Mouse (Mus musculus) forebrain, embryonic 13.5 days (tissue): ENCODE measurements around the gene Msi2. TPM values are rescaled to one million over a fixed set of nuclear protein-coding genes. Genes with fewer than 3 reads are reported as not detected.

Experiments
- ATAC-seq: fragments of 200-750 bp; cut with Nextera tagmentation; 2 replicates; pipeline ENCODE4 v1.8.0; 2017
- H3K27ac ChIP-seq: fragments of 300-500 bp; sonication (generic); 2 replicates; pipeline ENCODE4 v1.5.1; 2015; ENCODE audit warnings: inconsistent platforms, mild to moderate bottlenecking, moderate library complexity
- H3K27me3 ChIP-seq: fragments of 300-500 bp; sonication (generic); 2 replicates; pipeline ENCODE4 v1.6.1; 2015; ENCODE audit warnings: mild to moderate bottlenecking, inconsistent platforms
- H3K36me3 ChIP-seq: fragments of 300-500 bp; sonication (generic); 2 replicates; pipeline ENCODE4 v1.6.1; 2015; ENCODE audit warnings: mild to moderate bottlenecking, inconsistent platforms; ENCODE audit not compliant: poor library complexity, severe bottlenecking
- H3K4me1 ChIP-seq: fragments of 300-500 bp; sonication (generic); 2 replicates; pipeline ENCODE4 v1.6.1; 2015; ENCODE audit warnings: inconsistent platforms
- H3K4me2 ChIP-seq: fragments of 300-500 bp; sonication (generic); 2 replicates; pipeline ENCODE4 v1.6.1; 2015; ENCODE audit warnings: inconsistent platforms, mild to moderate bottlenecking, moderate library complexity
- H3K4me3 ChIP-seq: fragments of 300-500 bp; sonication (generic); 2 replicates; pipeline ENCODE4 v1.5.1; 2015; ENCODE audit warnings: mild to moderate bottlenecking, inconsistent platforms
- H3K9ac ChIP-seq: fragments of 300-500 bp; sonication (generic); 2 replicates; pipeline ENCODE4 v1.6.1; 2015; ENCODE audit warnings: mild to moderate bottlenecking, inconsistent platforms
- H3K9me3 ChIP-seq: fragments of 300-500 bp; sonication (generic); replicated peaks from 2 replicates; pipeline ENCODE4 v1.6.1; 2016; ENCODE audit warnings: inconsistent platforms
- WGBS: fragments of 180-500 bp; shearing (Covaris S2); methylation state at CpG from one replicate; pipeline ENCODE4 v1.1.7; 2015; 5-methylcytosine and 5-hydroxymethylcytosine counted together
- polyA plus RNA-seq: library from polyadenylated mRNA; unstranded; fragments of >200 nt; fragmentation: Nextera tagmentation; extraction: Ambion mirVana; gene quantifications from 2 replicates; pipeline ENCODE4 v1.2.1, GENCODE M21; 2015

Msi2 gene
- polyA plus RNA-seq, 1 experiment from 2014 or later: 31.5 TPM

- WGBS: 35% methylated on average over 7 of the region's 7 CpGs
- ATAC-seq: no peak
- peak overlapping the region; percentile 60 for H3K9ac ChIP-seq
Measured at GRCm38 (mm10) chr11:88581375-88581774, 136.9 kb downstream of the Msi2 start.

DNA sequence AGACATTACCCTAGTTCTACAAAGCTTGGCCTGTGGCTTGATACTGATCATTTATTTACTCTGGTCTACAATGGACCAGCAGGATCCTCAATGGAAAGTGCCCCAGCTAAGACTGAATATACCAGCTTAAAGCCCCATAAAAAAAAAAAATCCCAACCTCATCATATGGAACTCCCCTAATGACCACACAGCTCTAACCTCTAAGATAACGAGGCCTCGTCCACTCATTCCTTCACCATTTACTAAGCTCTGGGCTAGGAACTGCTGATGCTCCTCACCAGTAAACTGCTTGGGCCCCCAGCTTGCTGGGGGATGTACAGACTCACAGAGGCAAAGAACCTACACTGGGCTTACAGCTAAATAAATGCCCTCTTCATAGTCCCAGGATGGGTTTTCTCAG, 139.6 kb downstream of the Msi2 start:
- ATAC-seq: no peak
- H3K4me2 ChIP-seq: no peak overlapping the region
- H3K9me3 ChIP-seq: no peaks in the 10 kb centered on the region
- 43% methylated on average over 2 of the region's 2 CpGs for WGBS
- peak overlapping the region; percentile 12; the same call in 1 of the 2 replicates for H3K27ac ChIP-seq
- H3K4me3 ChIP-seq: no peak overlapping the region
- H3K9ac ChIP-seq: no peak overlapping the region
- no peaks in the 10 kb centered on the region for H3K36me3 ChIP-seq
- no peaks in the 10 kb centered on the region for H3K27me3 ChIP-seq
- peaks cover 98% of the 10 kb centered on the region for H3K4me1 ChIP-seq

More at GRCm38 (mm10) chr11:88581375-88581774, 136.9 kb downstream of the Msi2 start:
- Histone ChIP-seq H3K4me3 (no peak overlapping the region), H3K9me3 (no peaks in the 10 kb centered on the region), H3K36me3 (no peaks in the 10 kb centered on the region), H3K27ac (peak overlapping the region; percentile 95), H3K4me1 (peaks cover 98% of the 10 kb centered on the region), H3K27me3 (no peaks in the 10 kb centered on the region), H3K4me2 (peak overlapping the region; percentile 53)

- WGBS: 65% methylated on average over 7 of the region's 7 CpGs
- Histone ChIP-seq H3K27me3 (no peaks in the 10 kb centered on the region), H3K4me3 (no peak overlapping the region), H3K4me1 (peaks cover 98% of the 10 kb centered on the region), H3K9me3 (no peaks in the 10 kb centered on the region), H3K36me3 (no peaks in the 10 kb centered on the region), H3K27ac (peak overlapping the region; percentile 68; the same call in 1 of the 2 replicates), H3K9ac (no peak overlapping the region), H3K4me2 (no peak overlapping the region)
- no peak; the same call in 1 of the 2 replicates for ATAC-seq
Measured at GRCm38 (mm10) chr11:88577076-88577475, 141.2 kb downstream of the Msi2 start.

- 0 out of 2 replicates have a peak overlapping the region, but pooled peaks have one; percentile 0 for H3K9ac ChIP-seq
- H3K9me3 ChIP-seq: no peaks in the 10 kb centered on the region
- 63% methylated on average over 7 of the region's 7 CpGs for WGBS
- no peaks in the 10 kb centered on the region for H3K27me3 ChIP-seq
- no peak overlapping the region for H3K4me2 ChIP-seq
- no peaks in the 10 kb centered on the region for H3K36me3 ChIP-seq
- no peak overlapping the region for H3K4me3 ChIP-seq
- H3K27ac ChIP-seq: peak overlapping the region; percentile 68
- ATAC-seq: no peak
- peaks cover 98% of the 10 kb centered on the region for H3K4me1 ChIP-seq
Measured at GRCm38 (mm10) chr11:88576233-88576998, 141.9 kb downstream of the Msi2 start.

DNA sequence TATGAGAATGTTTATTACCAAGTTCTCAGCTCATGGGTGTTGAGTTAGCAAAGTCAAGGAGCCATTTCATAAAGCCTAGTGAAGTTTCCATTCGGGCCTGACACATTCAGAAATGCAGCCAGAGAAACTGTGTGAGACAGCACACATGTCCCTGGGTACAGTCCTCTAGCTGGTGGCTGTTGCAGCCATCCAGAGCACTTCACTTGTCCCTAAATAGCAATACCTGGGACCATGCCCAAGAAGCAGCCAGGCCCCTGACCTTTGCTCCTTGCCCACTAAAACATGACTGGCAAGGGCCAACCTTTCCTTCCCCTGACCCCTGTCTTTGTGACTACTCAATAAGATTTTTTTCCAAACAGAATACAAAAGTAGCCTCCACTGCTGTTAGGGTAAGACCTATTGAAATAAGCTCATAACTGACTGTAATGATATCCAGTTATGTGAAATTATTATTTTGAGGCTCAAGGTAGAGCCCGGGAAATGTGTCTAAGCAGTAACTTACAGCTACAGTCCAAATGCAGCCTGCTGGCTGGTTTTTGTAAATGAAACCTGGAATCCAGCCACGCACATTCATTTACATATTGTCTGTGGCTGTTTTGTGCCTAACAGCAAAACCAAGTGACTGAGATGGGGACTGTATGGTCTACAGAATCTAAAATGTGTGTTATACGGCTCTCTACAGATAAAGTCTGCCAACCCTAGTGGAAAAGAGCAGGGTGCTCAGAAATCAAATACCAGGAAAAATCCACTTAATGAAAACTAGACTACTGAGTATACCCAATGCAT, 143.5 kb downstream of the Msi2 start:
- Histone ChIP-seq H3K4me1 (peaks cover 93% of the 10 kb centered on the region), H3K9me3 (no peaks in the 10 kb centered on the region), H3K27me3 (no peaks in the 10 kb centered on the region), H3K4me3 (no peak overlapping the region), H3K27ac (peak overlapping the region; percentile 68), H3K9ac (no peak overlapping the region), H3K36me3 (no peaks in the 10 kb centered on the region), H3K4me2 (peak overlapping the region; percentile 27; the same call in 1 of the 2 replicates)
- peak; percentile 46 for ATAC-seq
- WGBS: 26% methylated on average over 4 of the region's 4 CpGs

- Histone ChIP-seq H3K4me3 (no peak overlapping the region), H3K9me3 (no peaks in the 10 kb centered on the region), H3K4me1 (peaks cover 80% of the 10 kb centered on the region), H3K27ac (peak overlapping the region; percentile 68; the same call in 1 of the 2 replicates), H3K36me3 (no peaks in the 10 kb centered on the region), H3K27me3 (no peaks in the 10 kb centered on the region), H3K9ac (no peak overlapping the region), H3K4me2 (no peak overlapping the region)
- WGBS: 84% methylated on average over 5 of the region's 5 CpGs
- ATAC-seq: no peak
Measured at GRCm38 (mm10) chr11:88573013-88573412, 145.3 kb downstream of the Msi2 start.

DNA sequence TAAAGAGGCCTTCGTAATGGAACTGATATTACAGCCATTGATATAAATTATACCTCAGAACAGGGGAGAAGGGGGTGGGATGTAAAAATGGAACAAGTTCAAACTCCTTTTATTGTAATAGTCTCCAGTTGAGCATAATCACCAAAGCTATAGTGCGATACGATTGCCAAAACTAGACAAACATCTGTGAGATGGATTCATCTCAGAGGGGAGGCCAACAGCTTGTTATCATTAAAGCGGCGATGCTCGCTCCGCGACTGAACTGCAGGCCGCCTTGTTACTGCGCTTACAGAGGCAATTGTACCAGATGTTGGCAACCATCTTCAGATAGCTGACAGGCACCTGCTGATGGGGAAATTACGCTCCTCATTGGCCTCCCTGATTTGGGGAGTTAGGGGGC, 145.9 kb downstream of the Msi2 start:
- ATAC-seq: no peak
- 60% methylated on average over 11 of the region's 11 CpGs for WGBS
- Histone ChIP-seq H3K9ac (no peak overlapping the region), H3K4me3 (no peak overlapping the region), H3K4me1 (peaks cover 81% of the 10 kb centered on the region), H3K27me3 (no peaks in the 10 kb centered on the region), H3K27ac (peak overlapping the region; percentile 7; the same call in 1 of the 2 replicates), H3K9me3 (no peaks in the 10 kb centered on the region), H3K4me2 (no peak overlapping the region), H3K36me3 (no peaks in the 10 kb centered on the region)

- Histone ChIP-seq H3K4me3 (no peak overlapping the region), H3K9ac (no peak overlapping the region), H3K4me1 (peaks cover 80% of the 10 kb centered on the region), H3K27me3 (no peaks in the 10 kb centered on the region), H3K27ac (no peak overlapping the region), H3K4me2 (no peak overlapping the region), H3K9me3 (no peaks in the 10 kb centered on the region), H3K36me3 (no peaks in the 10 kb centered on the region)
- WGBS: 71% methylated on average over 6 of the region's 6 CpGs
- ATAC-seq: no peak
Measured at GRCm38 (mm10) chr11:88570715-88571202, 147.6 kb downstream of the Msi2 start.

DNA sequence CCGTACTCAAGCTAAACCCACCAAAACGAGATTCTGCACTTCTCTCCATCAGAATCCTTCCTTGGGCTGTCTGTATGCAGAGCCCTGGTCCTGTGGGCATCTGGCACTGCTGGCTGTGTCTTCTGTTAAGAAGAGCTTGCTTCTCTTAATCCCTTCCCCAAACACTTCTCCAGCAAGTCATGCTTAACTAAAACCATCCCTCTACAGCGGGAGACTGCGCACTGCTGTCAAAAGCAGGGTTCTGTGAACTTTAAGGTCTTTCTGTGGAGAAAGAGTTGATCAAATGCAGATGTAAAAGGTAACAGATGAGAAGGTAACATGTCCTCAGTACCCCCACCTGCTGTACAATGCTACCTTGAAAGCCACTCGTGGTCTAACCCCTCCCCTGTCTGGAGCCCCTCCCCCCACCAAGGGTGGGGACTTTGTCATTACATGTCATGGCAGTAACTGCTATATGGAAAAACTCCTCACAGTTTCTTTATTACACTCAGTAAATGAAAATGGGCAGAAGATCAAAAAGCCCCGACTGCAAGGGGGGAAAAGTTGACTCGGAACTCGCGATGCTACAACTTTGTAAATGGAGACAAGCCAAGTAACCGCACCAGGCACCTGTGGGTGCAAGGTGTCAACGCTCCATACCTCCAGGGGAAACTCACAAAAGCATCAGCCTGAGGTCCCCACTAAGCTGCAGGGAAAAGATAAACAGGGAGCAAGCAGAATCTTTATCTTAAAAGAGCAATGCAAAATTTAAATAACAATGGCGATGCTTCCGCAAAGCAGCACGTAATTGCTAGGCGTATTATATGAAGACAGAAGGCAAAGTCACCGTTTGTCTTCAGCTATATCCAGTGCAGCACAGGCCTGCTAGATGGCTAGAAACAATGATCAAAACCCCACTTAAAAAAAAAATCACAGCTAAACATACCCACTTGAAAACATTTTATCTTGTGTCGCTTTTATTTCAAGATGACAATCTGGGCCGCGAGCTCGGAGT, 151.4 kb downstream of the Msi2 start:
- H3K4me3 ChIP-seq: no peak overlapping the region
- no peaks in the 10 kb centered on the region for H3K36me3 ChIP-seq
- no peak overlapping the region for H3K27ac ChIP-seq
- peaks cover 67% of the 10 kb centered on the region for H3K4me1 ChIP-seq
- ATAC-seq: no peak
- WGBS: 47% methylated on average over 20 of the region's 20 CpGs
- no peak overlapping the region for H3K4me2 ChIP-seq
- no peaks in the 10 kb centered on the region for H3K9me3 ChIP-seq
- H3K9ac ChIP-seq: no peak overlapping the region
- no peaks in the 10 kb centered on the region for H3K27me3 ChIP-seq

GRCm38 (mm10) chr11:88564810-88565209, 153.5 kb downstream of the Msi2 start:
- ATAC-seq: no peak
- H3K4me1 ChIP-seq: peaks cover 70% of the 10 kb centered on the region

GRCm38 (mm10) chr11:88564363-88564762, 153.9 kb downstream of the Msi2 start:
- Histone ChIP-seq H3K27ac (peak overlapping the region; percentile 45), H3K9me3 (no peaks in the 10 kb centered on the region), H3K4me3 (no peak overlapping the region), H3K27me3 (no peaks in the 10 kb centered on the region), H3K36me3 (no peaks in the 10 kb centered on the region), H3K4me2 (no peak overlapping the region), H3K9ac (0 out of 2 replicates have a peak overlapping the region, but pooled peaks have one; percentile 23), H3K4me1 (peaks cover 74% of the 10 kb centered on the region)
- 23% methylated on average over 5 of the region's 5 CpGs for WGBS
- no peak for ATAC-seq

More at GRCm38 (mm10) chr11:88564810-88565209, 153.5 kb downstream of the Msi2 start:
- H3K27me3 ChIP-seq: no peaks in the 10 kb centered on the region
- no peak overlapping the region; the same call in 1 of the 2 replicates for H3K27ac ChIP-seq
- 70% methylated on average over 7 of the region's 7 CpGs for WGBS
- H3K9me3 ChIP-seq: no peaks in the 10 kb centered on the region
- no peaks in the 10 kb centered on the region for H3K36me3 ChIP-seq
- no peak overlapping the region for H3K4me2 ChIP-seq
- H3K9ac ChIP-seq: 0 out of 2 replicates have a peak overlapping the region, but pooled peaks have one; percentile 23
- H3K4me3 ChIP-seq: no peak overlapping the region
